Mouse (Mus musculus): ENCODE data around the gene Brd4.

DNA sequence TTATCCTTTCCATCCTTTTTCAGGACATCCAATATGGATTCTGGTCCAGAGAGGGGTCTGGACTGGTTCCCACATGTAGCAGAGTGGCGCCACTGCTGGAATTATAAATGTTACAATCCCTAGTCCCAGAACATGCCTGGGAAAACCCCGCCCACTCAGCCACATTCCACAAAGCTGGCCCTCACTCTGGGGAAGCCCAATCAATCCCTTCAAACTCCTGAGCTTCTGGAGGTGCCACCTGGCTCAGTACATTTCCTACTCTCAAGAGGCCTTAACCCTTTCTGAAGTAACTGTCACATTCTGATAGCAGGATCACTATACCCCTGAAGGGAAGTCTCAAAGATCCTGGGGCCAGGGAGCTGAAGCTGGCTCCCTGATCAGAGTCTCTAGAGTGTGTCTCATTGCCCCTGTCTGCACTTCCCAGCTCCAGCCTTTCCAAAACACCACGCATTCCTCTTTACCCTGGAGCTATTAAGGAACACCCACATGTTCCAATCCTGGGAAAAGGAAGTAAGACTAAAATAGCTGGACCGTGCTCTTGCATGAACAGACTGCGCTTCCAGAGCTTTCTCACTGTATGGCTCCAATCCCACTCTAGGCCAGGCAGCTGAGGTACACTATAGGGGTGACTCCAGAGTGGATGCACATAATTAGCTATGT is 76.8 kb downstream of the Brd4 start:
- TF ChIP-seq POLR2A (IDR thresholded peaks at IDR 0.05; ENCODE audit: insufficient read depth, low read depth, low read length) (no peak), CTCF (IDR thresholded peaks at IDR 0.05; ENCODE audit: insufficient read depth, low read depth, low read length) (no peak)

Data from olfactory bulb, adult 2 months (tissue).